Mouse (Mus musculus) heart, adult 8-10 months (tissue): ENCODE results near the gene Sms. TPM values are rescaled to one million over a fixed set of nuclear protein-coding genes. Genes with fewer than 3 reads are reported as not detected.

Experiments used
- DNase-seq: peaks from one replicate; pipeline ENCODE4 v3.0.0; 2022; ENCODE audit warnings: low spot score
- total RNA-seq, 4 experiments: library from RNA; stranded (reverse); gene quantifications; 2 replicates each; pipeline ENCODE4 v1.2.4; 2022

Sms gene
- total RNA-seq, 4 experiments from 2014 or later = 37.0 to 81.6 (median 52.2) TPM

- DNase-seq = no peak
Measured at GRCm38 (mm10) chrX:157449000-157449399, 43.1 kb downstream of the Sms start.

GRCm38 (mm10) chrX:157447431-157447830 is 44.7 kb downstream of the Sms start:
- no peak for DNase-seq

GRCm38 (mm10) chrX:157434768-157435167 is 57.3 kb downstream of the Sms start:
- DNase-seq = no peak

- DNase-seq = no peak
Measured at GRCm38 (mm10) chrX:157419451-157419850, 72.6 kb downstream of the Sms start.

GRCm38 (mm10) chrX:157415212-157415611 is 76.9 kb downstream of the Sms start, which contains the start of gene Phex:
Gene Phex, minus strand, starts transcription at chrX:157415312.
- no peak for DNase-seq

- DNase-seq = no peak
Measured at GRCm38 (mm10) chrX:157404919-157405318, 87.2 kb downstream of the Sms start.

Other genes starting within 250 kb of the Sms start
- gene Phex, start 77.0 kb downstream of the Sms start, total RNA-seq = under 1 TPM in 1 of 4 experiments, not detected in 3; 0.09 TPM
- gene Yy2, start 76.7 kb upstream of the Sms start, total RNA-seq = 1 to 10 TPM in 1 of 4 experiments, under 1 TPM in 2, not detected in 1; 0.44 to 1.5 (median 0.50) TPM
- 10 to 100 TPM; 11.9 to 16.0 (median 14.7) TPM for gene Mbtps2, start 106.4 kb upstream of the Sms start, total RNA-seq
- 100 to 1,000 TPM; 403 to 509 (median 425) TPM for gene Smpx, start 206.6 kb upstream of the Sms start, total RNA-seq